Mouse (Mus musculus) small intestine, adult 2 months (tissue): Measurements from ENCODE around the gene Asic1.

ENCODE experiments used
- CTCF ChIP-seq: fragments of 200-500 bp; IDR thresholded peaks from 2 replicates; pipeline ENCODE4 v1.5.1; 2012; ENCODE audit warnings: low read depth, mild to moderate bottlenecking, control low read depth, inconsistent platforms, low read length, moderate library complexity, mixed read lengths; ENCODE audit not compliant: insufficient replicate concordance, insufficient read length; ENCODE audit errors: extremely low read depth
- POLR2A ChIP-seq: fragments of 200-500 bp; IDR thresholded peaks from 2 replicates; pipeline ENCODE4 v1.6.1; 2012; ENCODE audit warnings: low read depth, mild to moderate bottlenecking, control low read depth, inconsistent platforms, low read length, moderate library complexity

DNA sequence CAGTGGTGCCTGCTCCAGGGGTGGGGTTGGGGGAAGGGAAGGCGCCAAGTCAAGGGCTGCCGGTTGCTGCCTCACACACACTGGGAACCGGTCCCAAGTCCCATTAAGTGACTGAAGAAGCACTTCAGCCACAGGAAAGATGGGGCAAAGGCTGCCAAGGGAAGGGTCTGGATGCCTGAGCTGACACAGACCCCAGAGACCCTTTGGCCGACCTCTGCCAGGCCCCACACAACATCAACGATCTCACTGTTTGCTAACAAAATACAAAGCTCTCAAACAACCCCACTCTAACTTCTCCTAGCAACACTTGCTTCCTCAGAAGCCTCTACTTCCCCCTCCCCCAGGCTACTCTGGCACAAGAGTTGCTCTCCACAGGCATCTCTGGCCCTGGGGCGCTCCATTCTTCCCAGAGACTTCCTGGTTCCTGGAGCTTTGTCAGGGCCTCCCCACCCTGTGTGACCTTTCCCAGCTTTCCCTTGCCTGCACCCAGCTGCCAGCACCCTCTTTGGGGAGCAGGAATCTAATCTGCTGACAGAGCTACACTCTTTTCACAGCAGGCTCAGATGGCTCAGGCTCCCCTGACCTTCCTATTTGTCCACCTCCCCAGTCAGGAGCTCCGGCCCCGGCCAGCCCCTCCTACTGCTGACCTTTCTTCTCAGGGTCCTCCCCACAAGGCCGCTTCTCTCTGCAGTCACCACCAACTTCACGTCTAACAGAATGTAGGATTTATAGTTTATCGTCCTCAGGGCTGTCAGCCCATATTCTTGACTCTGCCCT is 53.5 kb downstream of the Asic1 start:
- TF ChIP-seq POLR2A (no peak), CTCF (no peak)
